Mouse (Mus musculus) Muller cell, postnatal 12 days (primary cell): ENCODE measurements around the gene Galnt12.

ENCODE experiments used
- DNase-seq: peaks from one replicate; pipeline ENCODE4 v3.0.0-alpha.2; 2015; ENCODE audit errors: inconsistent ontology term

Gene Galnt12

GRCm38 (mm10) chr4:47150806-47151205 is 59.1 kb downstream of the Galnt12 start:
- DNase-seq: no peak

GRCm38 (mm10) chr4:47151553-47152183 is 60.0 kb downstream of the Galnt12 start:
- DNase-seq: peak; percentile 88

- DNase-seq: peak; percentile 43
Observed at GRCm38 (mm10) chr4:47161103-47161755, 69.5 kb downstream of the Galnt12 start.

- no peak for DNase-seq
Observed at GRCm38 (mm10) chr4:47161756-47162587, 70.3 kb downstream of the Galnt12 start.

DNA sequence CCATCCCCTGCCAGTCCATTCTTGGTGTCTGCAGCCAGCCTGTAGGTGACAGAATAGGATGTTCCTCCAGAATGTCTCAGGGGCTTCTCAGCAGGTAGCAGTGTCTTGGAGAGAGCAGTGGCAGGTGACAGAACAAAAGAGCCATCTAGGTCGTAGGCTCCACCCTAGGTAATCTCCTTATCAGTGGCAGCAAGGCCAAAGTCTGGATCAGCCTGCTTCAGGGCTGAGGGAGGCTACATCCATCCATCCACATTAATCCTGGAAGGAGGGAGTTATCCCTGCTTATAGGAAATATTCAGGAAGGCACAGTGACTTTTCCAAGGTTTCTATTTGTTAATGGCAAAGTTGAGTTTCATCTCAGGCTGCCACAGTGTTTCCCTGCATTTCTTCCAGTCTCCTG is 80.6 kb downstream of the Galnt12 start:
- no peak for DNase-seq
